Mouse (Mus musculus): ENCODE measurements around the gene Maf.

Gene Maf

GRCm38 (mm10) chr8:115706411-115706860 is 1.2 kb downstream of the Maf start:
- peak; percentile 32 for DNase-seq (ENCODE audit: extremely low read depth, insufficient read length, low spot score)

- peak; percentile 28 for DNase-seq (ENCODE audit: extremely low read depth, insufficient read length, low spot score)
Measured at GRCm38 (mm10) chr8:115705591-115706110, 1.9 kb downstream of the Maf start.

- DNase-seq (ENCODE audit: extremely low read depth, insufficient read length, low spot score), result no peak
Measured at GRCm38 (mm10) chr8:115703056-115703455, 4.5 kb downstream of the Maf start.

- DNase-seq (ENCODE audit: extremely low read depth, insufficient read length, low spot score), result no peak
Measured at GRCm38 (mm10) chr8:115701001-115701400, 6.6 kb downstream of the Maf start.

- DNase-seq (ENCODE audit: extremely low read depth, insufficient read length, low spot score), result no peak
Measured at GRCm38 (mm10) chr8:115699151-115699550, 8.4 kb downstream of the Maf start.

GRCm38 (mm10) chr8:115697410-115697809 is 10.2 kb downstream of the Maf start:
- no peak for DNase-seq (ENCODE audit: extremely low read depth, insufficient read length, low spot score)

- DNase-seq (ENCODE audit: extremely low read depth, insufficient read length, low spot score), result no peak
Measured at GRCm38 (mm10) chr8:115696661-115697060, 10.9 kb downstream of the Maf start.

- no peak for DNase-seq (ENCODE audit: extremely low read depth, insufficient read length, low spot score)
Measured at GRCm38 (mm10) chr8:115687349-115687748, 20.2 kb downstream of the Maf start.

GRCm38 (mm10) chr8:115683309-115683708 is 24.3 kb downstream of the Maf start:
- no peak for DNase-seq (ENCODE audit: extremely low read depth, insufficient read length, low spot score)

- no peak for DNase-seq (ENCODE audit: extremely low read depth, insufficient read length, low spot score)
Measured at GRCm38 (mm10) chr8:115679539-115679938, 28.1 kb downstream of the Maf start.

- DNase-seq (ENCODE audit: extremely low read depth, insufficient read length, low spot score), result no peak
Measured at GRCm38 (mm10) chr8:115664866-115665265, 42.7 kb downstream of the Maf start.

- no peak for DNase-seq (ENCODE audit: extremely low read depth, insufficient read length, low spot score)
Measured at GRCm38 (mm10) chr8:115650110-115650521, 57.5 kb downstream of the Maf start.

- no peak for DNase-seq (ENCODE audit: extremely low read depth, insufficient read length, low spot score)
Measured at GRCm38 (mm10) chr8:115645139-115645538, 62.5 kb downstream of the Maf start.

- DNase-seq (ENCODE audit: extremely low read depth, insufficient read length, low spot score), result no peak
Measured at GRCm38 (mm10) chr8:115641936-115642335, 65.7 kb downstream of the Maf start.

- no peak for DNase-seq (ENCODE audit: extremely low read depth, insufficient read length, low spot score)
Measured at GRCm38 (mm10) chr8:115639951-115640350, 67.6 kb downstream of the Maf start.

GRCm38 (mm10) chr8:115636751-115637150 is 70.8 kb downstream of the Maf start:
- DNase-seq (ENCODE audit: extremely low read depth, insufficient read length, low spot score), result no peak
